Mouse (Mus musculus) MEL (cell line): ENCODE data around the gene Utrn. TPM values are rescaled to one million over a fixed set of nuclear protein-coding genes. Genes with fewer than 3 reads are reported as not detected.

Source experiments
- DNase-seq: peaks from one replicate; pipeline ENCODE4 v3.0.0; 2011; ENCODE audit warnings: low read depth, low spot score
- H3K27ac ChIP-seq: 2 replicates; pipeline ENCODE4 v1.5.1; 2012; ENCODE audit warnings: low read depth, mild to moderate bottlenecking, control low read depth, low read length, moderate library complexity; ENCODE audit not compliant: control insufficient read depth
- H3K27me3 ChIP-seq, 2 experiments: fragments of 150-350 bp in 1 of 2; sonication (generic) in 1 of 2; 2 replicates each; pipeline ENCODE4 v1.6.1; 2012; ENCODE audit warnings: low read length in 2 of 2, mild to moderate bottlenecking in 2 of 2, improper control_type of control experiment in 1 of 2, moderate library complexity in 1 of 2; ENCODE audit not compliant: insufficient read depth in 2 of 2, control insufficient read depth in 1 of 2
- H3K36me3 ChIP-seq, 2 experiments: 2 replicates each; pipeline ENCODE4 v1.6.1; 2012 to 2014; ENCODE audit warnings: low read length in 2 of 2, improper control_type of control experiment in 1 of 2, inconsistent platforms in 1 of 2, mild to moderate bottlenecking in 1 of 2; ENCODE audit not compliant: insufficient read depth in 2 of 2, control insufficient read depth in 1 of 2
- H3K4me1 ChIP-seq, 2 experiments: fragments of 150-350 bp in 1 of 2; sonication (generic) in 1 of 2; 2 replicates each; pipeline ENCODE4 v1.6.1; 2012; ENCODE audit warnings: low read length in 2 of 2, improper control_type of control experiment in 1 of 2, mild to moderate bottlenecking in 1 of 2; ENCODE audit not compliant: insufficient read depth in 2 of 2, control insufficient read depth in 1 of 2
- H3K4me3 ChIP-seq, 2 experiments: fragments of 150-350 bp in 1 of 2; sonication (generic) in 1 of 2; 2 replicates each; pipeline ENCODE4 v1.5.1; 2012; ENCODE audit warnings: low read depth in 2 of 2, low read length in 2 of 2, mild to moderate bottlenecking in 2 of 2, moderate library complexity in 2 of 2, control low read depth in 1 of 2, improper control_type of control experiment in 1 of 2; ENCODE audit not compliant: control insufficient read depth in 1 of 2, insufficient read depth in 1 of 2
- H3K79me2 ChIP-seq: 2 replicates; pipeline ENCODE4 v1.6.1; 2012; ENCODE audit warnings: mild to moderate bottlenecking, low read length, moderate library complexity; ENCODE audit not compliant: control insufficient read depth, poor library complexity, insufficient read depth
- H3K9ac ChIP-seq: 2 replicates; pipeline ENCODE4 v1.6.1; 2012; ENCODE audit warnings: low read depth, mild to moderate bottlenecking, control low read depth, low read length, moderate library complexity; ENCODE audit not compliant: control insufficient read depth, poor library complexity, severe bottlenecking
- H3K9me3 ChIP-seq: fragments of 150-350 bp; sonication (generic); replicated peaks from 2 replicates; pipeline ENCODE4 v1.6.1; 2012; ENCODE audit warnings: mild to moderate bottlenecking, low read length, improper control_type of control experiment, moderate library complexity; ENCODE audit not compliant: insufficient read depth
- CHD1 ChIP-seq: IDR thresholded peaks from 2 replicates; pipeline ENCODE4 v1.6.1; 2012; ENCODE audit warnings: low read depth, mild to moderate bottlenecking, inconsistent platforms, low read length, improper control_type of control experiment
- CHD2 ChIP-seq: IDR thresholded peaks from 2 replicates; pipeline ENCODE4 v1.6.1; 2011; ENCODE audit warnings: low read length, improper control_type of control experiment
- CTCF ChIP-seq, 3 experiments: IDR thresholded peaks in 2 of 3; conservative IDR thresholded peaks in 1 of 3; 2 replicates each; pipeline ENCODE4 v1.5.1; 2011 to 2012; ENCODE audit warnings: low read length in 3 of 3, low read depth in 2 of 3, mild to moderate bottlenecking in 2 of 3, improper control_type of control experiment in 1 of 3, inconsistent platforms in 1 of 3, mixed read lengths in 1 of 3, moderate library complexity in 1 of 3; ENCODE audit not compliant: control insufficient read depth in 1 of 3, insufficient read depth in 1 of 3, poor library complexity in 1 of 3, severe bottlenecking in 1 of 3
- EP300 ChIP-seq, 2 experiments: IDR thresholded peaks; 2 replicates each; pipeline ENCODE4 v1.6.1; 2011; ENCODE audit warnings: improper control_type of control experiment in 2 of 2, low read length in 2 of 2, low read depth in 1 of 2, mild to moderate bottlenecking in 1 of 2
- GATA1 ChIP-seq: IDR thresholded peaks from 2 replicates; pipeline ENCODE4 v1.6.1; 2011; ENCODE audit warnings: low read depth, low read length, improper control_type of control experiment
- MYB ChIP-seq: IDR thresholded peaks from 2 replicates; pipeline ENCODE4 v1.6.1; 2011; ENCODE audit warnings: mild to moderate bottlenecking, low read depth, low read length, improper control_type of control experiment
- NELFE ChIP-seq: IDR thresholded peaks from 2 replicates; pipeline ENCODE4 v1.6.1; 2011; ENCODE audit warnings: low read depth, low read length, improper control_type of control experiment
- NRF1 ChIP-seq: IDR thresholded peaks from 2 replicates; pipeline ENCODE4 v1.6.1; 2014; ENCODE audit warnings: low read depth, mild to moderate bottlenecking, inconsistent platforms, low read length, improper control_type of control experiment, moderate library complexity; ENCODE audit not compliant: poor library complexity, insufficient read depth, severe bottlenecking
- POLR2A ChIP-seq, 2 experiments: IDR thresholded peaks; 2 replicates each; pipeline ENCODE4 v1.6.1; 2011 to 2012; ENCODE audit warnings: low read length in 2 of 2, mild to moderate bottlenecking in 2 of 2, control low read depth in 1 of 2, improper control_type of control experiment in 1 of 2, low read depth in 1 of 2, moderate library complexity in 1 of 2; ENCODE audit not compliant: control insufficient read depth in 1 of 2, insufficient read depth in 1 of 2, poor library complexity in 1 of 2
- POLR2AphosphoS5 ChIP-seq: IDR thresholded peaks from 2 replicates; pipeline ENCODE4 v1.6.1; 2012; ENCODE audit warnings: low read depth, borderline replicate concordance, mild to moderate bottlenecking, inconsistent platforms, low read length, moderate library complexity, mixed read lengths
- RAD21 ChIP-seq: IDR thresholded peaks from 2 replicates; pipeline ENCODE4 v1.6.1; 2011; ENCODE audit warnings: mild to moderate bottlenecking, low read depth, low read length, improper control_type of control experiment
- RCOR1 ChIP-seq: IDR thresholded peaks from 2 replicates; pipeline ENCODE4 v1.6.1; 2012; ENCODE audit warnings: low read depth, mild to moderate bottlenecking, inconsistent platforms, low read length, improper control_type of control experiment
- SIN3A ChIP-seq: IDR thresholded peaks from 2 replicates; pipeline ENCODE4 v1.6.1; 2012; ENCODE audit warnings: low read length, improper control_type of control experiment, inconsistent platforms
- SMC3 ChIP-seq: IDR thresholded peaks from 2 replicates; pipeline ENCODE4 v1.6.1; 2011; ENCODE audit warnings: low read depth, low read length, improper control_type of control experiment
- ZMIZ1 ChIP-seq: IDR thresholded peaks from 2 replicates; pipeline ENCODE4 v1.6.1; 2012; ENCODE audit warnings: low read depth, mild to moderate bottlenecking, inconsistent platforms, low read length, improper control_type of control experiment, moderate library complexity
- ZNF384 ChIP-seq: IDR thresholded peaks from 2 replicates; pipeline ENCODE4 v1.6.1; 2012; ENCODE audit warnings: low read depth, mild to moderate bottlenecking, inconsistent platforms, low read length, improper control_type of control experiment
- polyA plus RNA-seq, 2 experiments: library from polyadenylated mRNA; stranded (reverse) in 1 of 2; unstranded in 1 of 2; fragments of >175 nt in 1 of 2; fragments of >200 nt in 1 of 2; gene quantifications; 2 replicates each; pipeline versions ENCODE4 v1.2.1 to v1.2.4; 2012; ENCODE audit warnings: low replicate concordance in 2 of 2, low read depth in 1 of 2; ENCODE audit not compliant: insufficient read length in 2 of 2, insufficient read depth in 1 of 2, missing spikeins in 1 of 2
- total RNA-seq: library from RNA; depleted of rRNA; stranded (reverse); fragments of 300-350 nt; gene quantifications from 2 replicates; pipeline ENCODE4 v1.2.3, GENCODE M21; 2012

The Utrn gene
- total and polyA plus RNA-seq, 3 experiments = 2.3 to 4.3 TPM; not detected in 1

- DNase-seq = no peak
- no peak overlapping the region for H3K9ac ChIP-seq
- TF ChIP-seq CHD2 = no peak
- H3K9me3 ChIP-seq = no peaks in the 10 kb centered on the region
- H3K4me3 ChIP-seq = no peak overlapping the region
- H3K79me2 ChIP-seq = no peaks in the 10 kb centered on the region
- no peak overlapping the region for H3K27ac ChIP-seq
- no peaks in the 10 kb centered on the region for H3K36me3 ChIP-seq
- H3K4me1 ChIP-seq = no peaks in the 10 kb centered on the region
- no peaks in the 10 kb centered on the region for H3K27me3 ChIP-seq
These were observed 385.7 kb downstream of the Utrn start for GRCm38 (mm10) chr10:12483494-12483893.

- H3K36me3 ChIP-seq = no peaks in the 10 kb centered on the region
- H3K79me2 ChIP-seq = no peaks in the 10 kb centered on the region
- H3K9me3 ChIP-seq = no peaks in the 10 kb centered on the region
- H3K4me1 ChIP-seq = no peaks in the 10 kb centered on the region
- TF ChIP-seq POLR2A (IDR thresholded peaks at IDR 0.05; ENCODE audit: control insufficient read depth in 1 of 2, insufficient read depth in 1 of 2, low read depth in 1 of 2, low read length in 2 of 2, poor library complexity in 1 of 2) (no peak), POLR2AphosphoS5 (no peak), RAD21 (no peak), CHD1 (no peak), MYB (no peak), SMC3 (no peak), CTCF (IDR thresholded peaks at IDR 0.05 in 2 of 3, conservative IDR thresholded peaks at IDR 0.05 in 1 of 3; ENCODE audit: control insufficient read depth in 1 of 3, insufficient read depth in 1 of 3, low read depth in 2 of 3, low read length in 3 of 3, poor library complexity in 1 of 3, severe bottlenecking in 1 of 3) (no peak), EP300 (IDR thresholded peaks at IDR 0.05; ENCODE audit: low read depth in 1 of 2, low read length in 2 of 2) (no peak), GATA1 (no peak), SIN3A (no peak), ZNF384 (no peak), RCOR1 (no peak), NRF1 (no peak), NELFE (no peak), ZMIZ1 (no peak)
- TF ChIP-seq, all 39 proteins: peak for 0
- no peak overlapping the region for H3K27ac ChIP-seq
- no peak overlapping the region for H3K9ac ChIP-seq
- no peak for DNase-seq
- no peak overlapping the region for H3K4me3 ChIP-seq
- no peaks in the 10 kb centered on the region for H3K27me3 ChIP-seq
These were observed 386.2 kb downstream of the Utrn start for GRCm38 (mm10) chr10:12482975-12483374.
